Mouse (Mus musculus): ENCODE results near the gene Ehmt1.

DNA sequence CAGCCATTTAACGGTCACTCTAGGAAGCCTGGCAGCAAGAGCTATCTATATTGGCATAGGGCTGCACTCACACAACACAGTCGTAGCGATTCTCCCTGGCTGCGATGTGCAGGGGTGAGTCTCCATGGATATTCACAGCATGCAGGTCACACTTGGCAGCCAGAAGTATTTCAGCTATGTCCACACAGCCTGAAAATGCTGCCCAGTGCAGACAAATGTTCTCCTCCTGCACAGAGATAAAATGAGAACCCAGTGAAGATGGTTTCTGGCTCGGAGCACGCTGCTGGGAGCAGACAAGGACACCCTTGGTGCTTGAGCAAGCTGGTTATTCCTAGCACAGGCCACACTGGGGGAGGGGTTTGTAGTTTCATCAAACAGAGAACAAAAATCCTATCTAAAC lies 113.3 kb downstream of the Ehmt1 start:
- TF ChIP-seq CTCF (IDR thresholded peaks at IDR 0.05; ENCODE audit: low read depth, low read length) (no peak), POLR2A (IDR thresholded peaks at IDR 0.05; ENCODE audit: extremely low read depth, insufficient read depth, low read length) (no peak)

Data from liver, adult 2 months (tissue).